Mouse (Mus musculus) liver, embryonic 12.5 days (tissue): ENCODE data around the gene Leng1. TPM values are rescaled to one million over a fixed set of nuclear protein-coding genes. Genes with fewer than 3 reads are reported as not detected.
"Not testable (repeated sequence)": the region's sequence is repeated elsewhere in the genome, so short reads cannot be mapped to it uniquely, and the experiment has no call there.

Experiments
- ATAC-seq: fragments of 200-750 bp; cut with Nextera tagmentation; 2 replicates; pipeline ENCODE4 v1.8.0; 2017; ENCODE audit warnings: moderate number of reproducible peaks, mild to moderate bottlenecking, moderate library complexity
- H3K27ac ChIP-seq: fragments of 300-500 bp; sonication (generic); 2 replicates; pipeline ENCODE4 v1.5.1; 2016; ENCODE audit warnings: mild to moderate bottlenecking
- H3K27me3 ChIP-seq: fragments of 300-500 bp; sonication (generic); replicated peaks from 2 replicates; pipeline ENCODE4 v1.6.1; 2016; ENCODE audit warnings: mild to moderate bottlenecking, moderate library complexity
- H3K36me3 ChIP-seq: fragments of 300-500 bp; sonication (generic); 2 replicates; pipeline ENCODE4 v1.6.1; 2016; ENCODE audit warnings: mild to moderate bottlenecking, moderate library complexity
- H3K4me1 ChIP-seq: fragments of 300-500 bp; sonication (generic); 2 replicates; pipeline ENCODE4 v1.6.1; 2016
- H3K4me2 ChIP-seq: fragments of 300-500 bp; sonication (generic); 2 replicates; pipeline ENCODE4 v1.6.1; 2016; ENCODE audit warnings: mild to moderate bottlenecking, moderate library complexity
- H3K4me3 ChIP-seq: fragments of 300-500 bp; sonication (generic); 2 replicates; pipeline ENCODE4 v1.5.1; 2016; ENCODE audit warnings: mild to moderate bottlenecking, moderate library complexity
- H3K9ac ChIP-seq: fragments of 300-500 bp; sonication (generic); 2 replicates; pipeline ENCODE4 v1.6.1; 2016; ENCODE audit warnings: mild to moderate bottlenecking, moderate library complexity
- H3K9me3 ChIP-seq: fragments of 300-500 bp; sonication (generic); replicated peaks from 2 replicates; pipeline ENCODE4 v1.6.1; 2016; ENCODE audit warnings: mild to moderate bottlenecking, moderate library complexity
- WGBS: fragments of 180-500 bp; shearing (Covaris S2); methylation state at CpG from one replicate; pipeline ENCODE4 v1.1.7; 2016; ENCODE audit not compliant: insufficient replicate concordance; 5-methylcytosine and 5-hydroxymethylcytosine counted together
- polyA plus RNA-seq: library from polyadenylated mRNA; unstranded; fragments of >200 nt; fragmentation: Nextera tagmentation; extraction: Ambion mirVana; gene quantifications from 2 replicates; pipeline ENCODE4 v1.2.1, GENCODE M21; 2016

The Leng1 gene
- polyA plus RNA-seq = 10.2 and 11.6 TPM in 2 replicates

- H3K4me1 ChIP-seq = peaks cover 43% of the 10 kb centered on the region
- WGBS = 2% methylated on average over 45 of the region's 45 CpGs
- H3K4me2 ChIP-seq = peak within 1 kb of the TSS; percentile 91
- peak within 1 kb of the TSS; percentile 84 for H3K9ac ChIP-seq
- H3K27ac ChIP-seq = peak within 1 kb of the TSS; percentile 93
- peaks cover 32% of the 10 kb centered on the region for H3K36me3 ChIP-seq
- H3K9me3 ChIP-seq = no peaks in the 10 kb centered on the region
- H3K4me3 ChIP-seq = peak within 1 kb of the TSS; percentile 78
- peak; percentile 98 for ATAC-seq
- H3K27me3 ChIP-seq = no peaks in the 10 kb centered on the region
Measured at GRCm38 (mm10) chr7:3665215-3666114, at the start of gene Leng1. TSS of gene Leng1 (minus strand) at chr7:3665840.

GRCm38 (mm10) chr7:3715249-3715648, 49.6 kb upstream of the Leng1 start:
- H3K4me3 ChIP-seq = no peak overlapping the region
- no peak overlapping the region for H3K9ac ChIP-seq
- H3K4me2 ChIP-seq = no peak overlapping the region
- no peak for ATAC-seq
- H3K4me1 ChIP-seq = no peaks in the 10 kb centered on the region
- no peaks in the 10 kb centered on the region for H3K27me3 ChIP-seq
- WGBS = 16% methylated on average over 1 of the region's 1 CpGs
- H3K36me3 ChIP-seq = no peaks in the 10 kb centered on the region
- H3K27ac ChIP-seq = no peak overlapping the region
- no peaks in the 10 kb centered on the region for H3K9me3 ChIP-seq

- no peaks in the 10 kb centered on the region for H3K27me3 ChIP-seq
- H3K36me3 ChIP-seq = peaks cover 8% of the 10 kb centered on the region
- H3K4me2 ChIP-seq = no peak overlapping the region
- no peaks in the 10 kb centered on the region for H3K9me3 ChIP-seq
- ATAC-seq = no peak
- no peak overlapping the region for H3K4me3 ChIP-seq
- H3K9ac ChIP-seq = no peak overlapping the region
- H3K27ac ChIP-seq = no peak overlapping the region
- 42% methylated on average over 5 of the region's 5 CpGs for WGBS
- no peaks in the 10 kb centered on the region for H3K4me1 ChIP-seq
Measured at GRCm38 (mm10) chr7:3712264-3712942, 46.8 kb upstream of the Leng1 start.

- Histone ChIP-seq H3K36me3 (peaks cover 41% of the 10 kb centered on the region), H3K9me3 (no peaks in the 10 kb centered on the region), H3K4me1 (peaks cover 23% of the 10 kb centered on the region), H3K9ac (no peak overlapping the region), H3K4me2 (no peak overlapping the region), H3K27me3 (no peaks in the 10 kb centered on the region), H3K4me3 (no peak overlapping the region), H3K27ac (peak overlapping the region; percentile 30; the same call in 1 of the 2 replicates)
- no peak for ATAC-seq
- WGBS = 67% methylated on average over 1 of the region's 1 CpGs
Measured at GRCm38 (mm10) chr7:3709000-3709399, 43.4 kb upstream of the Leng1 start.

- H3K4me2 ChIP-seq, H3K9me3 ChIP-seq, H3K4me3 ChIP-seq, H3K9ac ChIP-seq, H3K27me3 ChIP-seq, ATAC-seq: not testable (repeated sequence)
- Histone ChIP-seq H3K27ac (peak overlapping the region; percentile 49), H3K36me3 (peaks cover 41% of the 10 kb centered on the region), H3K4me1 (peaks cover 23% of the 10 kb centered on the region)
- WGBS = 30% methylated on average over 5 of the region's 5 CpGs
Measured at GRCm38 (mm10) chr7:3708447-3708980, 42.9 kb upstream of the Leng1 start.

- ATAC-seq = peak; percentile 17; the same call in 1 of the 2 replicates
- no peaks in the 10 kb centered on the region for H3K27me3 ChIP-seq
- no peak overlapping the region for H3K4me3 ChIP-seq
Measured at GRCm38 (mm10) chr7:3707568-3708413, 42.2 kb upstream of the Leng1 start.

GRCm38 (mm10) chr7:3707027-3707426, 41.4 kb upstream of the Leng1 start:
- H3K27ac ChIP-seq = peak overlapping the region; percentile 95
- no peaks in the 10 kb centered on the region for H3K9me3 ChIP-seq
- ATAC-seq = no peak
- 0 out of 2 replicates have a peak overlapping the region, but pooled peaks have one; percentile 94 for H3K9ac ChIP-seq
- H3K4me1 ChIP-seq = peaks cover 33% of the 10 kb centered on the region
- no peaks in the 10 kb centered on the region for H3K27me3 ChIP-seq
- H3K4me2 ChIP-seq = peak overlapping the region; percentile 76
- H3K36me3 ChIP-seq = peaks cover 41% of the 10 kb centered on the region
- WGBS = 23% methylated on average over 4 of the region's 4 CpGs
- H3K4me3 ChIP-seq = peak overlapping the region; percentile 91; the same call in 1 of the 2 replicates

More at GRCm38 (mm10) chr7:3707568-3708413, 42.2 kb upstream of the Leng1 start:
- WGBS = 19% methylated on average over 7 of the region's 7 CpGs
- peaks cover 41% of the 10 kb centered on the region for H3K36me3 ChIP-seq
- no peak overlapping the region for H3K9ac ChIP-seq
- no peaks in the 10 kb centered on the region for H3K9me3 ChIP-seq
- H3K4me1 ChIP-seq = peaks cover 30% of the 10 kb centered on the region
- H3K4me2 ChIP-seq = no peak overlapping the region
- H3K27ac ChIP-seq = peak overlapping the region; percentile 49; the same call in 1 of the 2 replicates

GRCm38 (mm10) chr7:3706343-3706934, 40.8 kb upstream of the Leng1 start:
- peak overlapping the region; percentile 95 for H3K27ac ChIP-seq
- H3K36me3 ChIP-seq = peaks cover 41% of the 10 kb centered on the region
- WGBS = 30% methylated on average over 11 of the region's 11 CpGs
- H3K9me3 ChIP-seq = no peaks in the 10 kb centered on the region
- no peak for ATAC-seq
- H3K4me1 ChIP-seq = peaks cover 33% of the 10 kb centered on the region
- peak overlapping the region; percentile 94 for H3K9ac ChIP-seq
- no peaks in the 10 kb centered on the region for H3K27me3 ChIP-seq
- peak overlapping the region; percentile 91 for H3K4me3 ChIP-seq
- peak overlapping the region; percentile 76 for H3K4me2 ChIP-seq

- 17% methylated on average over 6 of the region's 6 CpGs for WGBS
- H3K27ac ChIP-seq = peak overlapping the region; percentile 95
- ATAC-seq = no peak
Measured at GRCm38 (mm10) chr7:3705911-3706310, 40.3 kb upstream of the Leng1 start.

GRCm38 (mm10) chr7:3705461-3705860, 39.8 kb upstream of the Leng1 start:
- Histone ChIP-seq H3K4me2 (peak overlapping the region; percentile 76), H3K36me3 (peaks cover 46% of the 10 kb centered on the region), H3K27ac (peak overlapping the region; percentile 95), H3K9ac (peak overlapping the region; percentile 94), H3K4me1 (peaks cover 33% of the 10 kb centered on the region), H3K4me3 (peak overlapping the region; percentile 91)
- not testable (repeated sequence) for H3K27me3 ChIP-seq, H3K9me3 ChIP-seq, ATAC-seq
- WGBS = 4% methylated on average over 7 of the region's 7 CpGs

More at GRCm38 (mm10) chr7:3705911-3706310, 40.3 kb upstream of the Leng1 start:
- Histone ChIP-seq H3K4me1 (peaks cover 33% of the 10 kb centered on the region), H3K4me3 (peak overlapping the region; percentile 91), H3K9me3 (no peaks in the 10 kb centered on the region), H3K36me3 (peaks cover 45% of the 10 kb centered on the region), H3K27me3 (no peaks in the 10 kb centered on the region), H3K4me2 (peak overlapping the region; percentile 76), H3K9ac (peak overlapping the region; percentile 94)

GRCm38 (mm10) chr7:3704475-3704874, 38.8 kb upstream of the Leng1 start:
- peak overlapping the region; percentile 95 for H3K27ac ChIP-seq
- ATAC-seq = peak; percentile 3; the same call in 1 of the 2 replicates
- H3K27me3 ChIP-seq = no peaks in the 10 kb centered on the region
- no peaks in the 10 kb centered on the region for H3K9me3 ChIP-seq
- WGBS = under 1% methylated on average over 20 of the region's 20 CpGs
- H3K4me1 ChIP-seq = peaks cover 33% of the 10 kb centered on the region
- H3K9ac ChIP-seq = peak overlapping the region; percentile 94
- H3K4me2 ChIP-seq = peak overlapping the region; percentile 76
- peaks cover 55% of the 10 kb centered on the region for H3K36me3 ChIP-seq
- peak overlapping the region; percentile 91 for H3K4me3 ChIP-seq
